Mouse (Mus musculus): Measurements from ENCODE around the gene Ndufs2.

GRCm38 (mm10) chr1:171279012-171279705 lies 28.0 kb upstream of the Ndufs2 start:
- TF ChIP-seq POLR2A (IDR thresholded peaks at IDR 0.05; ENCODE audit: control insufficient read depth, low read depth, low read length): no peak
- TF ChIP-seq CTCF (IDR thresholded peaks at IDR 0.05; ENCODE audit: control insufficient read depth, insufficient read depth, insufficient replicate concordance, low read depth, low read length): no peak
